ENCODE assay signal across 8 mouse cellular contexts in genomic region chr2:18997387-18997971, GRCm38 (mm10). TPM values are rescaled to one million over a fixed set of nuclear protein-coding genes. Genes with fewer than 3 reads are reported as not detected.
DNase-seq lines count a peak whose midpoint lies in the region; ATAC-seq and TF ChIP-seq lines count a peak whose summit lies in the region.

No protein-coding gene starts in this region.

- H3K4me3 ChIP-seq in C2C12 (ENCODE audit: insufficient read depth, poor library complexity, severe bottlenecking): peak overlapping the region; percentile 85
- peak overlapping the region; percentile 65 for H3K4me3 ChIP-seq in embryonic facial prominence, embryonic 14.5 days (ENCODE audit: low read depth, low read length)
- peak overlapping the region; percentile 86 for H3K4me3 ChIP-seq in heart, embryonic 12.5 days
- H3K4me3 ChIP-seq in lung, embryonic 16.5 days (ENCODE audit: low read length): peak overlapping the region; percentile 76
- peak overlapping the region; percentile 87 for H3K4me3 ChIP-seq in olfactory bulb, adult 2 months (ENCODE audit: insufficient read depth, low read depth, low read length)

- peak overlapping the region; percentile 98 for H3K4me2 ChIP-seq in embryonic facial prominence, embryonic 14.5 days (ENCODE audit: low read depth, low read length)
- peak overlapping the region; percentile 99 for H3K4me2 ChIP-seq in heart, embryonic 12.5 days
- peak overlapping the region; percentile 72 for H3K4me2 ChIP-seq in lung, embryonic 16.5 days (ENCODE audit: low read depth, low read length)

- WGBS in embryonic facial prominence, embryonic 14.5 days: 2% methylated on average over 38 of the region's 46 CpGs
- under 1% methylated on average over 46 of the region's 46 CpGs for WGBS in heart, embryonic 12.5 days
- under 1% methylated on average over 46 of the region's 46 CpGs for WGBS in lung, embryonic 16.5 days
- under 1% methylated on average over 46 of the region's 46 CpGs for WGBS in olfactory bulb, adult 2 months

- peaks cover 45% of the 10 kb centered on the region for H3K79me2 ChIP-seq in C2C12 (ENCODE audit: control insufficient read depth, insufficient read depth)

- peak; percentile 65 for ATAC-seq in Patski
- ATAC-seq in embryonic facial prominence, embryonic 14.5 days (ENCODE audit: low read depth): peak; percentile 61
- peak; percentile 72 for ATAC-seq in heart, embryonic 12.5 days (ENCODE audit: insufficient number of reproducible peaks, low FRiP score)
- ATAC-seq in lung, embryonic 16.5 days (ENCODE audit: low read depth): peak; percentile 78

- peak overlapping the region; percentile 75 for H3K9ac ChIP-seq in embryonic facial prominence, embryonic 14.5 days (ENCODE audit: low read depth, low read length)
- peak overlapping the region; percentile 82 for H3K9ac ChIP-seq in heart, embryonic 12.5 days
- H3K9ac ChIP-seq in lung, embryonic 16.5 days (ENCODE audit: low read length): peak overlapping the region; percentile 78

- H3K27ac ChIP-seq in embryonic facial prominence, embryonic 14.5 days (replicated peaks; ENCODE audit: low read depth, low read length): peak overlapping the region; percentile 77
- H3K27ac ChIP-seq in heart, embryonic 12.5 days (ENCODE audit: poor library complexity, severe bottlenecking): peak overlapping the region; percentile 89
- H3K27ac ChIP-seq in lung, embryonic 16.5 days (ENCODE audit: low read length): peak overlapping the region; percentile 70
- peak overlapping the region; percentile 82 for H3K27ac ChIP-seq in olfactory bulb, adult 2 months (ENCODE audit: insufficient read depth, low read depth, low read length)

- in situ Hi-C loops in Patski (cut with MboI; ENCODE audit: low pct_unique_long_range_greater_than_20kb): loop anchor here (10.0 kb wide), 2 partner anchors 233 to 323 kb away; partner anchors contain the start of genes Bmi1 and Commd3

- POLR2A ChIA-PET in Patski (lab: Charles Lee): interaction anchor here (0.5 to 0.8 kb wide), 5 partner anchors 48 to 937 kb away, joined by 3 to 4 read pairs (median 3); no protein-coding TSS in a partner anchor

- no peaks in the 10 kb centered on the region for H3K36me3 ChIP-seq in C2C12 (ENCODE audit: control insufficient read depth, insufficient read depth)
- no peaks in the 10 kb centered on the region for H3K36me3 ChIP-seq in embryonic facial prominence, embryonic 14.5 days (ENCODE audit: control insufficient read depth, insufficient read depth, low read length)
- H3K36me3 ChIP-seq in heart, embryonic 12.5 days: no peaks in the 10 kb centered on the region
- H3K36me3 ChIP-seq in lung, embryonic 16.5 days (ENCODE audit: control insufficient read depth, insufficient read depth, low read length): no peaks in the 10 kb centered on the region

- DNase-seq in Patski (ENCODE audit: low read depth, low spot score): no peak
- peak; percentile 62 for DNase-seq in embryonic facial prominence, embryonic 14.5 days (ENCODE audit: low spot score)
- DNase-seq in kidney, postnatal 14 days: peak; percentile 60
- DNase-seq in urinary bladder, postnatal 36 days (ENCODE audit: low spot score in 2 of 2): peak; percentile 29 to 37

- peaks cover 11% of the 10 kb centered on the region; the same call in 1 of the 2 replicates for H3K4me1 ChIP-seq in embryonic facial prominence, embryonic 14.5 days (ENCODE audit: control insufficient read depth, insufficient read depth, low read length)
- H3K4me1 ChIP-seq in heart, embryonic 12.5 days (replicated peaks): peaks cover 21% of the 10 kb centered on the region
- peaks cover 14% of the 10 kb centered on the region for H3K4me1 ChIP-seq in lung, embryonic 16.5 days (replicated peaks; ENCODE audit: control insufficient read depth, insufficient read depth, low read length)
- peaks cover 2% of the 10 kb centered on the region; the same call in 1 of the 2 replicates for H3K4me1 ChIP-seq in olfactory bulb, adult 2 months (ENCODE audit: control insufficient read depth, insufficient read depth, low read length)

- H3K27me3 ChIP-seq in C2C12 (ENCODE audit: control insufficient read depth, insufficient read depth, insufficient read length) (no peaks in the 10 kb centered on the region), Patski (no peaks in the 10 kb centered on the region)
- H3K27me3 ChIP-seq in embryonic facial prominence, embryonic 14.5 days (replicated peaks; ENCODE audit: control insufficient read depth, insufficient read depth, low read length): no peaks in the 10 kb centered on the region
- H3K27me3 ChIP-seq in heart, embryonic 12.5 days (replicated peaks): no peaks in the 10 kb centered on the region
- H3K27me3 ChIP-seq in lung, embryonic 16.5 days (ENCODE audit: control insufficient read depth, insufficient read depth, low read depth, low read length): no peaks in the 10 kb centered on the region; the same call in 1 of the 2 replicates

- TF ChIP-seq CTCF in C2C12 (IDR thresholded peaks at IDR 0.05; ENCODE audit: control insufficient read depth, insufficient read depth, insufficient read length) (no peak), Patski (IDR thresholded peaks at IDR 0.05) (no peak)
- TF ChIP-seq CTCF in olfactory bulb, adult 2 months (IDR thresholded peaks at IDR 0.05; ENCODE audit: insufficient read depth, low read depth, low read length): no peak

- peaks cover 12% of the 10 kb centered on the region for H3K79me3 ChIP-seq in C2C12 (ENCODE audit: low read depth)

- TF ChIP-seq POLR2A in olfactory bulb, adult 2 months (IDR thresholded peaks at IDR 0.05; ENCODE audit: insufficient read depth, low read depth, low read length): no peak

- CTCF ChIA-PET in Patski (lab: Charles Lee): interaction anchor here (1.6 to 2.0 kb wide), 3 partner anchors 66 to 125 kb away, joined by 4 to 5 read pairs (median 5); no protein-coding TSS in a partner anchor

- H3ac ChIP-seq in C2C12 (ENCODE audit: control insufficient read depth, insufficient read length, low read depth): peak overlapping the region; percentile 82

- H3K9me3 ChIP-seq in embryonic facial prominence, embryonic 14.5 days (ENCODE audit: control insufficient read depth, low read length): no peaks in the 10 kb centered on the region
- no peaks in the 10 kb centered on the region for H3K9me3 ChIP-seq in heart, embryonic 12.5 days (replicated peaks)
- H3K9me3 ChIP-seq in lung, embryonic 16.5 days (ENCODE audit: control insufficient read depth, low read length): no peaks in the 10 kb centered on the region

TF ChIP-seq in C2C12, 6 proteins besides CTCF, POLR2A, EP300 and RAD21:
- TF ChIP-seq USF1 (IDR thresholded peaks at IDR 0.05; ENCODE audit: low read depth) (no peak), MYOD1 (IDR thresholded peaks at IDR 0.05; ENCODE audit: control insufficient read depth, insufficient read length, low read depth) (no peak), FOSL1 (IDR thresholded peaks at IDR 0.05; ENCODE audit: insufficient read depth, low read length, poor library complexity, severe bottlenecking) (no peak), MYOG (IDR thresholded peaks at IDR 0.05; ENCODE audit: control insufficient read depth, extremely low read depth, insufficient read length) (no peak), CEBPB (IDR thresholded peaks at IDR 0.05; ENCODE audit: low read depth) (no peak), MAX (IDR thresholded peaks at IDR 0.05) (no peak)
TF ChIP-seq in C2C12: peak in this region for 0.

RNA-seq across cellular contexts. Expression of gene Pip4k2a, which starts 0.4 kb away (rescaled TPM):
- polyA plus RNA-seq in C2C12 (2012; fragmentation: generic; extraction: Trizol) (8.7 TPM), Patski (2021) (17.6 TPM)
- polyA plus RNA-seq in embryonic facial prominence, embryonic 14.5 days (2014; fragmentation: Nextera tagmentation; extraction: Ambion mirVana): 15.4 and 16.2 TPM in 2 replicates
- 8.6 TPM in 2 replicates for polyA plus RNA-seq in heart, embryonic 12.5 days (2016; fragmentation: Nextera tagmentation; extraction: Ambion mirVana)
- polyA plus RNA-seq in lung, embryonic 16.5 days (2015; fragmentation: Nextera tagmentation; extraction: Ambion mirVana): 6.7 and 7.4 TPM in 2 replicates
- polyA plus RNA-seq in olfactory bulb, adult 2 months (2012; ENCODE audit: insufficient read depth, insufficient read length, low replicate concordance, missing spikeins): not detected in 2 replicates

RNA-seq across cellular contexts. Expression of gene 4930426L09Rik, which starts 0.7 kb away (rescaled TPM):
- polyA plus RNA-seq in C2C12 (2012; fragmentation: generic; extraction: Trizol) (0.54 TPM), Patski (2021) (0.53 TPM)
- 0.49 and 0.92 TPM in 2 replicates for polyA plus RNA-seq in embryonic facial prominence, embryonic 14.5 days (2014; fragmentation: Nextera tagmentation; extraction: Ambion mirVana)
- polyA plus RNA-seq in heart, embryonic 12.5 days (2016; fragmentation: Nextera tagmentation; extraction: Ambion mirVana): 0.21 and 0.57 TPM in 2 replicates
- 0.24 TPM in 1 of 2 replicates, not detected in the other for polyA plus RNA-seq in lung, embryonic 16.5 days (2015; fragmentation: Nextera tagmentation; extraction: Ambion mirVana)
- not detected in 2 replicates for polyA plus RNA-seq in olfactory bulb, adult 2 months (2012; ENCODE audit: insufficient read depth, insufficient read length, low replicate concordance, missing spikeins)
